Mouse (Mus musculus): ENCODE data around the gene Spata22. TPM values are rescaled to one million over a fixed set of nuclear protein-coding genes. Genes with fewer than 3 reads are reported as not detected.
"Not testable (repeated sequence)": the region's sequence is repeated elsewhere in the genome, so short reads cannot be mapped to it uniquely, and the experiment has no call there.

Gene Spata22
- polyA plus RNA-seq, 1 experiment = not detected

GRCm38 (mm10) chr11:73303123-73303522 lies 26.4 kb upstream of the Spata22 start:
- Histone ChIP-seq H3K36me3 (ENCODE audit: control insufficient read depth, insufficient read depth, low read length) (no peaks in the 10 kb centered on the region), H3K4me3 (ENCODE audit: control insufficient read depth, insufficient read depth, low read length) (no peak overlapping the region), H3K4me1 (replicated peaks; ENCODE audit: control insufficient read depth, insufficient read depth, low read length) (no peaks in the 10 kb centered on the region), H3K27ac (ENCODE audit: control insufficient read depth, insufficient read depth, low read length) (no peak overlapping the region), H3K27me3 (ENCODE audit: control insufficient read depth, insufficient read depth, low read length) (no peaks in the 10 kb centered on the region)
- DNase-seq = no peak
- TF ChIP-seq CTCF (IDR thresholded peaks at IDR 0.05; ENCODE audit: borderline replicate concordance, control insufficient read depth, extremely low read depth, insufficient read depth, low read length, poor library complexity) (no peak), POLR2A (IDR thresholded peaks at IDR 0.05; ENCODE audit: control insufficient read depth, extremely low read depth, insufficient read depth, low read length, poor library complexity) (no peak)
- WGBS = 69% methylated on average over 2 of the region's 2 CpGs

- Histone ChIP-seq H3K27me3 (ENCODE audit: control insufficient read depth, insufficient read depth, low read length) (no peaks in the 10 kb centered on the region), H3K4me1 (replicated peaks; ENCODE audit: control insufficient read depth, insufficient read depth, low read length) (no peaks in the 10 kb centered on the region), H3K4me3 (ENCODE audit: control insufficient read depth, insufficient read depth, low read length) (no peak overlapping the region), H3K27ac (ENCODE audit: control insufficient read depth, insufficient read depth, low read length) (no peak overlapping the region), H3K36me3 (ENCODE audit: control insufficient read depth, insufficient read depth, low read length) (no peaks in the 10 kb centered on the region)
- no peak for DNase-seq
- TF ChIP-seq CTCF (IDR thresholded peaks at IDR 0.05; ENCODE audit: borderline replicate concordance, control insufficient read depth, extremely low read depth, insufficient read depth, low read length, poor library complexity) = no peak
- no peak for TF ChIP-seq POLR2A (IDR thresholded peaks at IDR 0.05; ENCODE audit: control insufficient read depth, extremely low read depth, insufficient read depth, low read length, poor library complexity)
- WGBS = 72% methylated on average over 3 of the region's 3 CpGs
Observed at GRCm38 (mm10) chr11:73315961-73316360, 13.6 kb upstream of the Spata22 start.

DNA sequence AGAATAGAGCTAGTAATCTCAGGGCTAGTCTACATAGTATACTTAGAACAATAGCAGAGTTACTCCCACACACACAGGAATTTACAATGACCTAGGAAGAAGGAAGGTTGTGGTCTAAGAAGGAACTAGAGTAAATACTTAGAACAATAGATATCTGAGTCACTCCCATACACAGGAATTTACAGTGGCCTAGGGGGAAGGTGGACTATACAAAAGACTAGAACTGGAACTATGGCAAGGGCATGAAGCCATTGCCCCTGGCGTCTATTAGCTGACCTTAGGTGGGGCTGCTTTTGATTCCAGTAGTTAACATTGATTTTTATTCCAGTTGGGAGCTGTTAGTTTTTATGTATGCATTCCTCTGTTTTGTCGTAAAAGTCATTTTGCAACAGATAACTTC lies 11.0 kb upstream of the Spata22 start:
- WGBS = 79% methylated on average over 2 of the region's 2 CpGs
- H3K4me3 ChIP-seq (ENCODE audit: control insufficient read depth, insufficient read depth, low read length); H3K4me1 ChIP-seq (replicated peaks; ENCODE audit: control insufficient read depth, insufficient read depth, low read length); H3K27me3 ChIP-seq (ENCODE audit: control insufficient read depth, insufficient read depth, low read length); H3K36me3 ChIP-seq (ENCODE audit: control insufficient read depth, insufficient read depth, low read length); DNase-seq; H3K27ac ChIP-seq (ENCODE audit: control insufficient read depth, insufficient read depth, low read length): not testable (repeated sequence)

DNA sequence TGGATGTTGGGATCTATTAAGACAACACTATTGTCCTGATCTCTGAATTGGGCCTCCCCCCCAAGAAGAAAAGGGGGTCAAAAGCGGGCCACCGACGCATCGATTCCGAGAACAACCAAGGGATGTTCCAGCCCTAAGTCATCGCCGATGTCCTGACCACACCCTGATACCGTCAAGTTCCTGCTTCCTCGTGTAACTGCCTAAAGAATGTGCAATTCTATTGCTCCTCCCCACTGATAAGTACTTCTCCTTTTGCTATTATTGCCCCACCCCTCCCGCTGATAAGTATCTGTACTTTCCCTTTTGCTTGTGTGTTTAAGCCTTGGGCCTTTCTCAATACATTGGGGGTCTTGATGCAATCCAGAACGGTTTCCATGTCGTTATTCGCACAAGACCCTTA lies 8.5 kb upstream of the Spata22 start:
- H3K27me3 ChIP-seq (ENCODE audit: control insufficient read depth, insufficient read depth, low read length); H3K4me1 ChIP-seq (replicated peaks; ENCODE audit: control insufficient read depth, insufficient read depth, low read length); H3K36me3 ChIP-seq (ENCODE audit: control insufficient read depth, insufficient read depth, low read length); H3K4me3 ChIP-seq (ENCODE audit: control insufficient read depth, insufficient read depth, low read length); H3K27ac ChIP-seq (ENCODE audit: control insufficient read depth, insufficient read depth, low read length); DNase-seq: not testable (repeated sequence)
- 92% methylated on average over 13 of the region's 13 CpGs for WGBS

DNA sequence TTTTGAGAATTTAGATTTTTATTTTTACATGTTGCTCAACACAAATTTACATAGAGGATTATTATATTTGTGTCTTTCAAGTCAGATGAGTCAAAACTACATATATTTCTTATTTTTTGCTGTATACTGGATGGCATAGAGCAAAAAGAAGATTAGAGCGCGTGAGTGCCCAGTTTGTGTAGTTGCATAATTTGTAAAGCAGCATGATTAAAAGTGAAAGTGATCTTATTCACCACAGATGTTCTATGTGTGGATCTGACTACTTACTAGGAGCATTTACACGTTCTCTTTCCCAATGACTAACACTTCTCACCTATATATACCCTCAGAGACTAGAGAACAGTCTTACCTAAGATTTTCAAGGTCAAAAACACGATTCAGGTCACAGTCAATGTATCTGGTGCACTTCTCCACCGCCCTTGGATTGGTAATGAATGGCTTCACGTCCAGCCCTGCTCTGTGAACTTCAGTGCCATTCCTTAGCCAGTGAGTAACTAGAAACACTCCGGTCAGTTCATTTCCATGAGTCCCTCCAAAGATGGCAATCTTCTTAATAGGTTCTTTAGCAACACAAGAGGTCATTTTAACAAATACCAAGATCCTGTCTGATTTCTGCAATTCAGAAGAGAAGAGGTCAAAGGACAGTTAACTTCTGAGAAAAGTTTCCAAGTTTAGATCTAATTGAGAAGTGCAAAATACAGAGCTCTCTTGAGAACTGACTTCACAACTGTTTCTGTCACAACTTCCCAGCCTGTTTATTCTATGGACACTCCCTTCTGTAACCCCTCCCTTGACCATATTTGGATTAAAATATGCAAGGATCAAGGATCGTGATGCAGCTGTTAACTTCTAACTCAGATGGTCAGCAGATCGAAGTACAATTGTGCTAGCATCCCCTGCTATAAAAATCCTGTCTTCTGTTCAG lies 5.4 kb upstream of the Spata22 start:
- no peak for DNase-seq
- TF ChIP-seq POLR2A (IDR thresholded peaks at IDR 0.05; ENCODE audit: control insufficient read depth, extremely low read depth, insufficient read depth, low read length, poor library complexity) = no peak
- no peak for TF ChIP-seq CTCF (IDR thresholded peaks at IDR 0.05; ENCODE audit: borderline replicate concordance, control insufficient read depth, extremely low read depth, insufficient read depth, low read length, poor library complexity)
- Histone ChIP-seq H3K36me3 (ENCODE audit: control insufficient read depth, insufficient read depth, low read length) (no peaks in the 10 kb centered on the region), H3K4me1 (replicated peaks; ENCODE audit: control insufficient read depth, insufficient read depth, low read length) (no peaks in the 10 kb centered on the region), H3K4me3 (ENCODE audit: control insufficient read depth, insufficient read depth, low read length) (no peak overlapping the region), H3K27ac (ENCODE audit: control insufficient read depth, insufficient read depth, low read length) (no peak overlapping the region), H3K27me3 (ENCODE audit: control insufficient read depth, insufficient read depth, low read length) (no peaks in the 10 kb centered on the region)
- WGBS = 79% methylated on average over 9 of the region's 9 CpGs

- Histone ChIP-seq H3K27me3 (ENCODE audit: control insufficient read depth, insufficient read depth, low read length) (no peaks in the 10 kb centered on the region), H3K27ac (ENCODE audit: control insufficient read depth, insufficient read depth, low read length) (no peak overlapping the region), H3K4me1 (replicated peaks; ENCODE audit: control insufficient read depth, insufficient read depth, low read length) (no peaks in the 10 kb centered on the region), H3K4me3 (ENCODE audit: control insufficient read depth, insufficient read depth, low read length) (no peak overlapping the region), H3K36me3 (ENCODE audit: control insufficient read depth, insufficient read depth, low read length) (no peaks in the 10 kb centered on the region)
- WGBS = 23% methylated on average over 12 of the region's 12 CpGs
- TF ChIP-seq CTCF (IDR thresholded peaks at IDR 0.05; ENCODE audit: borderline replicate concordance, control insufficient read depth, extremely low read depth, insufficient read depth, low read length, poor library complexity) = no peak
- TF ChIP-seq POLR2A (IDR thresholded peaks at IDR 0.05; ENCODE audit: control insufficient read depth, extremely low read depth, insufficient read depth, low read length, poor library complexity) = no peak
- no peak for DNase-seq
Observed at GRCm38 (mm10) chr11:73326485-73326886, 3.1 kb upstream of the Spata22 start.

DNA sequence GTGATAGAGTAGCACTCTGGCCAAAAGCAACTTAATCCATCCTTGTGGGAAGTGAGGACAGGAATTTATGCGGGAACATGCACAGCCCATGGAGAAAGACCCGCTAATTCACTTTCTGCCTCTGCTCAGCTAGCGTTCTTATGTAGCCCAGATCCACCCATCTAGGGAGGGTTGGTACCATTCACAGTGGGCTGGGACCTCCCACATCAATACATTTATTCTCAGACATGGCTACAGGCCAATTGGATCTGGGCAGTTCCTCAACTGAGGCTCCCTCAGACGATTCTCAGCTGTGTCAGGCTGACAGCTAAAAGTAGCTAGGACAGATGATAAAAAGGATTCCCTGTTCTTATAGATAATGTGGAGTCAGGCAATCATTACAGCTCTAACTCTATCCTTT lies 2.2 kb upstream of the Spata22 start:
- no peaks in the 10 kb centered on the region for H3K4me1 ChIP-seq (replicated peaks; ENCODE audit: control insufficient read depth, insufficient read depth, low read length)
- H3K27ac ChIP-seq (ENCODE audit: control insufficient read depth, insufficient read depth, low read length) = no peak overlapping the region
- no peak for DNase-seq
- H3K4me3 ChIP-seq (ENCODE audit: control insufficient read depth, insufficient read depth, low read length) = no peak overlapping the region
- WGBS = 83% methylated on average over 4 of the region's 4 CpGs
- H3K36me3 ChIP-seq (ENCODE audit: control insufficient read depth, insufficient read depth, low read length) = no peaks in the 10 kb centered on the region
- TF ChIP-seq POLR2A (IDR thresholded peaks at IDR 0.05; ENCODE audit: control insufficient read depth, extremely low read depth, insufficient read depth, low read length, poor library complexity) (no peak), CTCF (IDR thresholded peaks at IDR 0.05; ENCODE audit: borderline replicate concordance, control insufficient read depth, extremely low read depth, insufficient read depth, low read length, poor library complexity) (no peak)
- no peaks in the 10 kb centered on the region for H3K27me3 ChIP-seq (ENCODE audit: control insufficient read depth, insufficient read depth, low read length)
